Mouse (Mus musculus): ENCODE results near the gene Foxs1.

DNA sequence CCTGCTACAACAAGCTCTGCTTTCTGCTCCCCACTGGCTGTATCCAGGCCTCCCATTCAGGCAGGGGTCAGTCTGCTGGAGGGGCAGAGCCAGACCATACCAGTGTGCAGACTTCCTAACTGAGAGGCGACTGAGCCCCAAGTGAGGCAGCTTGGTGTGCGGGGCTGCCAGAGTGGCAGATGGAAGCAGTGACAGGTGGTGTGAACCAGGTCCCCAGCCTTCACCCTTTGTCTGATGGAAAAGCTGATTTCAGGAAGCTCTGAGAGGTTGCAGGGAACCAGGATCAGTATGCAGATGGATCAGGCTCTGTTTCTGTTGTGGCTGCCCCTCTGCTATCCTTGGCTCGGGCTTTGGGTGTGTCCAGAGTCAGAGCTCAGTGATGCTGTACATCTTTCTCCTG lies 9.4 kb downstream of the Foxs1 start:
- no peak for TF ChIP-seq POLR2A (IDR thresholded peaks at IDR 0.05; ENCODE audit: insufficient read depth, low read depth, low read length)
- TF ChIP-seq EP300 (IDR thresholded peaks at IDR 0.05; ENCODE audit: insufficient read depth, low read depth, low read length), result no peak
- TF ChIP-seq CTCF (IDR thresholded peaks at IDR 0.05), result no peak
